Mouse (Mus musculus) hindbrain, embryonic 11.5 days (tissue): ENCODE data around the gene Hmga1. TPM values are rescaled to one million over a fixed set of nuclear protein-coding genes. Genes with fewer than 3 reads are reported as not detected.

Source experiments
- ATAC-seq: fragments of 200-750 bp; cut with Nextera tagmentation; 2 replicates; pipeline ENCODE4 v1.8.0; 2017; ENCODE audit warnings: mild to moderate bottlenecking, moderate TSS enrichment, moderate library complexity; ENCODE audit not compliant: low FRiP score
- DNase-seq: peaks from one replicate; pipeline ENCODE4 v3.0.0-alpha.2; 2015; ENCODE audit warnings: low spot score
- H3K27ac ChIP-seq: fragments of 300-500 bp; sonication (generic); 2 replicates; pipeline ENCODE4 v1.5.1; 2014; ENCODE audit warnings: mild to moderate bottlenecking, low read depth, low read length
- H3K27me3 ChIP-seq: fragments of 300-500 bp; sonication (generic); 2 replicates; pipeline ENCODE4 v1.6.1; 2014; ENCODE audit warnings: mild to moderate bottlenecking, low read length, moderate library complexity, mixed read lengths; ENCODE audit not compliant: control insufficient read depth, insufficient read depth
- H3K36me3 ChIP-seq: fragments of 300-500 bp; sonication (generic); 2 replicates; pipeline ENCODE4 v1.6.1; 2014; ENCODE audit warnings: mild to moderate bottlenecking, low read length, moderate library complexity, mixed read lengths; ENCODE audit not compliant: control insufficient read depth, insufficient read depth
- H3K4me1 ChIP-seq: fragments of 300-500 bp; sonication (generic); replicated peaks from 2 replicates; pipeline ENCODE4 v1.6.1; 2014; ENCODE audit warnings: low read length, mixed read lengths; ENCODE audit not compliant: control insufficient read depth, insufficient read depth
- H3K4me2 ChIP-seq: fragments of 300-500 bp; sonication (generic); replicated peaks from 2 replicates; pipeline ENCODE4 v1.6.1; 2014; ENCODE audit warnings: mild to moderate bottlenecking, low read depth, low read length
- H3K4me3 ChIP-seq: fragments of 300-500 bp; sonication (generic); 2 replicates; pipeline ENCODE4 v1.5.1; 2014; ENCODE audit warnings: low read depth, low read length
- H3K9ac ChIP-seq: fragments of 300-500 bp; sonication (generic); 2 replicates; pipeline ENCODE4 v1.6.1; 2014; ENCODE audit warnings: low read depth, low read length
- H3K9me3 ChIP-seq: fragments of 300-500 bp; sonication (generic); 2 replicates; pipeline ENCODE4 v1.6.1; 2016; ENCODE audit warnings: low read length; ENCODE audit not compliant: control insufficient read depth
- WGBS: fragments of 180-500 bp; shearing (Covaris S2); extraction: QIAGEN DNeasy Blood & Tissue Kit; methylation state at CpG from one replicate; pipeline ENCODE4 v1.1.7; 2014; 5-methylcytosine and 5-hydroxymethylcytosine counted together
- polyA plus RNA-seq: library from polyadenylated mRNA; unstranded; fragments of >200 nt; fragmentation: Nextera tagmentation; extraction: Ambion mirVana; gene quantifications from 2 replicates; pipeline ENCODE4 v1.2.1, GENCODE M21; 2014

The Hmga1 gene
- polyA plus RNA-seq, 1 experiment from 2014 or later, result 305 TPM

GRCm38 (mm10) chr17:27521303-27521702 is 35.0 kb upstream of the Hmga1 start, which contains the start of gene Grm4:
Grm4 (minus strand) TSS chr17:27521403.
- Histone ChIP-seq H3K27me3 (peaks cover 10% of the 10 kb centered on the region), H3K9ac (no peak within 1 kb of the TSS), H3K4me1 (peaks cover 9% of the 10 kb centered on the region), H3K27ac (no peak within 1 kb of the TSS), H3K4me2 (peak within 1 kb of the TSS; percentile 23), H3K9me3 (no peaks in the 10 kb centered on the region), H3K36me3 (no peaks in the 10 kb centered on the region), H3K4me3 (no peak within 1 kb of the TSS)
- DNase-seq, result peak; percentile 0
- no peak for ATAC-seq
- WGBS, result 72% methylated on average over 5 of the region's 5 CpGs

- Histone ChIP-seq H3K9ac (no peak overlapping the region), H3K27me3 (peaks cover 10% of the 10 kb centered on the region), H3K4me1 (peaks cover 9% of the 10 kb centered on the region), H3K4me2 (no peak overlapping the region), H3K27ac (no peak overlapping the region), H3K36me3 (no peaks in the 10 kb centered on the region), H3K9me3 (no peaks in the 10 kb centered on the region), H3K4me3 (no peak overlapping the region)
- WGBS, result 34% methylated on average over 7 of the region's 7 CpGs
- no peak for DNase-seq
- no peak for ATAC-seq
These were observed 33.2 kb upstream of the Hmga1 start for GRCm38 (mm10) chr17:27523121-27523520.

- Histone ChIP-seq H3K4me1 (no peaks in the 10 kb centered on the region), H3K9ac (no peak overlapping the region), H3K9me3 (no peaks in the 10 kb centered on the region), H3K27me3 (no peaks in the 10 kb centered on the region), H3K4me3 (no peak overlapping the region), H3K27ac (no peak overlapping the region), H3K4me2 (no peak overlapping the region), H3K36me3 (no peaks in the 10 kb centered on the region)
- ATAC-seq (no peak), DNase-seq (no peak)
- WGBS, result 81% methylated on average over 6 of the region's 6 CpGs
These were observed 29.1 kb upstream of the Hmga1 start for GRCm38 (mm10) chr17:27527188-27527587.

GRCm38 (mm10) chr17:27528030-27528429 is 28.3 kb upstream of the Hmga1 start:
- 53% methylated on average over 8 of the region's 8 CpGs for WGBS
- Histone ChIP-seq H3K27me3 (no peaks in the 10 kb centered on the region), H3K27ac (no peak overlapping the region), H3K36me3 (no peaks in the 10 kb centered on the region), H3K9ac (no peak overlapping the region), H3K4me3 (no peak overlapping the region), H3K4me2 (no peak overlapping the region), H3K4me1 (no peaks in the 10 kb centered on the region), H3K9me3 (no peaks in the 10 kb centered on the region)
- no peak for DNase-seq
- ATAC-seq, result no peak

- 62% methylated on average over 5 of the region's 5 CpGs for WGBS
- no peak overlapping the region for H3K4me2 ChIP-seq
- no peak overlapping the region for H3K27ac ChIP-seq
- no peak overlapping the region for H3K4me3 ChIP-seq
- no peak overlapping the region for H3K9ac ChIP-seq
- H3K27me3 ChIP-seq, result no peaks in the 10 kb centered on the region
- no peaks in the 10 kb centered on the region for H3K4me1 ChIP-seq
- ATAC-seq, result no peak
- no peak for DNase-seq
- H3K9me3 ChIP-seq, result no peaks in the 10 kb centered on the region
- no peaks in the 10 kb centered on the region for H3K36me3 ChIP-seq
These were observed 27.5 kb upstream of the Hmga1 start for GRCm38 (mm10) chr17:27528767-27529166.

GRCm38 (mm10) chr17:27532095-27532494 is 24.2 kb upstream of the Hmga1 start:
- no peak overlapping the region for H3K27ac ChIP-seq
- ATAC-seq (no peak), DNase-seq (no peak)
- H3K9me3 ChIP-seq, result no peaks in the 10 kb centered on the region
- H3K4me3 ChIP-seq, result no peak overlapping the region
- no peak overlapping the region for H3K4me2 ChIP-seq
- no peak overlapping the region for H3K9ac ChIP-seq
- WGBS, result 87% methylated on average over 8 of the region's 8 CpGs
- H3K36me3 ChIP-seq, result no peaks in the 10 kb centered on the region
- peaks cover 2% of the 10 kb centered on the region; the same call in 1 of the 2 replicates for H3K4me1 ChIP-seq
- no peaks in the 10 kb centered on the region for H3K27me3 ChIP-seq

- H3K4me1 ChIP-seq, result peaks cover 2% of the 10 kb centered on the region; the same call in 1 of the 2 replicates
- no peak overlapping the region for H3K9ac ChIP-seq
- WGBS, result 84% methylated on average over 3 of the region's 3 CpGs
- H3K27me3 ChIP-seq, result no peaks in the 10 kb centered on the region
- H3K27ac ChIP-seq, result no peak overlapping the region
- H3K4me3 ChIP-seq, result no peak overlapping the region
- H3K9me3 ChIP-seq, result no peaks in the 10 kb centered on the region
- ATAC-seq (no peak), DNase-seq (no peak)
- no peak overlapping the region for H3K4me2 ChIP-seq
- H3K36me3 ChIP-seq, result no peaks in the 10 kb centered on the region
These were observed 22.9 kb upstream of the Hmga1 start for GRCm38 (mm10) chr17:27533354-27533753.

GRCm38 (mm10) chr17:27534718-27535117 is 21.6 kb upstream of the Hmga1 start:
- no peak overlapping the region for H3K4me3 ChIP-seq
- 5% methylated on average over 10 of the region's 10 CpGs for WGBS

GRCm38 (mm10) chr17:27541261-27541660 is 15.0 kb upstream of the Hmga1 start:
- H3K27ac ChIP-seq, result no peak overlapping the region
- no peaks in the 10 kb centered on the region; the same call in 1 of the 2 replicates for H3K4me1 ChIP-seq
- DNase-seq, result no peak
- no peaks in the 10 kb centered on the region for H3K36me3 ChIP-seq
- no peaks in the 10 kb centered on the region for H3K27me3 ChIP-seq
- no peak overlapping the region for H3K9ac ChIP-seq
- 77% methylated on average over 2 of the region's 2 CpGs for WGBS
- no peak overlapping the region for H3K4me2 ChIP-seq
- no peaks in the 10 kb centered on the region for H3K9me3 ChIP-seq
- H3K4me3 ChIP-seq, result no peak overlapping the region
- ATAC-seq, result no peak

More at GRCm38 (mm10) chr17:27534718-27535117, 21.6 kb upstream of the Hmga1 start:
- Histone ChIP-seq H3K36me3 (no peaks in the 10 kb centered on the region), H3K27ac (no peak overlapping the region), H3K4me2 (no peak overlapping the region), H3K9me3 (no peaks in the 10 kb centered on the region), H3K27me3 (no peaks in the 10 kb centered on the region), H3K4me1 (peaks cover 2% of the 10 kb centered on the region; the same call in 1 of the 2 replicates), H3K9ac (no peak overlapping the region)
- no peak for ATAC-seq
- DNase-seq, result peak; percentile 96
